Mouse (Mus musculus) kidney, adult 11 months (tissue): Measurements from ENCODE around the gene Coro1a.

Source experiments
- DNase-seq: peaks from one replicate; pipeline ENCODE4 v3.0.0; 2022

The Coro1a gene

DNA sequence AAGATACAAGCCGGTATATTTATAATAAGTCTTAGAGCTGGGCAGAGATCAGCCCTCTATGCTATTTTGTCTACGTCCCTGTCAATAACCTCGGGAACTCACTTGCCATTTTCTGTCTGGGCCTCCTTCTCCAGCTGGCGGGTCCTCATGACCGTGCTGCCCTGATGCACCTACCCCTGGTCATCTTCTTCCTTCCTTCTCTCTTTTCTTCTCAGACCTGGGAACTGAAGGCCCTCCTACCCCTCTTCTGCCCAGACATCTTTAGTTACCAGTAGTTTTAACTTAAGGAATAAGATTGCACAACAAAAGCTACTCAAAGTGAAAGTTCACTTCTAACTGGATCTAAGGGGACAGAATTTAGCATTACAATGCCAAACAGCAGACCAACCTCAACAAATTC is 27.9 kb downstream of the Coro1a start:
- DNase-seq, result no peak

DNA sequence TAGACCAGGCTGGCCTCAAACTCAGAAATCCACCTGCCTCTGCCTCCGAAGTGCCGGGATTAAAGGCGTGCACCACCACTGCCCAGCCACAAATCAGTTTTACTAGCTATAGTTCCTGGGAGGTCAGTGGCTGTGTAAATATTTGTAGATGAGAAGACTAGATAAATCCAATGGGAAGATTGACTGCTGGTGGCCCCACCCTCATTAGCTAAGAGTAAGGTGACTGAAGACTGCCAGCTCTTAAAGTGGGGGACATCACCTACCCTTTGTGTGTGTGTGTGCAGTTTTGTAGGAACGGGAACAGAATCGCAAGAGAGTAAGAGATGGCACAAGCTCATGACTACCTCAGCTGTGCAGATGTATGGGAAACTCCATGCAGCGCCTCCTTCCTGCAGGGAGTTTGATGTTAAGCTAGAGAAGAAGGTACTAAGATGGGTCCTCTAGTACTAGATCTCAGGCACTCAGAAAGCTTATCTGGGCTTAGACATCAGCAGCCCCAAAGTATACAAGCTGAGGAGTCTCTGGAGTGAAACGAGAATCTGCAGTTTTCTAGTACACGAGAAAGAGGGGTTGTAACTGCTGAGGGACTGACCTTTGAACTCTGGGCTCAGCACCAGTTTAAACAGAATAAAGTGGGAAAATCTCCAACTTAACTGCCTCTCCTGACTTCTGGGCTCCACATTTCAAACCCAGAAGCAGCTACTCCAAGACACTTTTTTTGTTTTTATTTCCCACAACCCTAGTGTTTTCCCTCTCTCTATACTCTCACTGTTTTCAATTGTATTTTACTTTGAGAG is 28.8 kb downstream of the Coro1a start:
- DNase-seq, result peak; percentile 55

DNA sequence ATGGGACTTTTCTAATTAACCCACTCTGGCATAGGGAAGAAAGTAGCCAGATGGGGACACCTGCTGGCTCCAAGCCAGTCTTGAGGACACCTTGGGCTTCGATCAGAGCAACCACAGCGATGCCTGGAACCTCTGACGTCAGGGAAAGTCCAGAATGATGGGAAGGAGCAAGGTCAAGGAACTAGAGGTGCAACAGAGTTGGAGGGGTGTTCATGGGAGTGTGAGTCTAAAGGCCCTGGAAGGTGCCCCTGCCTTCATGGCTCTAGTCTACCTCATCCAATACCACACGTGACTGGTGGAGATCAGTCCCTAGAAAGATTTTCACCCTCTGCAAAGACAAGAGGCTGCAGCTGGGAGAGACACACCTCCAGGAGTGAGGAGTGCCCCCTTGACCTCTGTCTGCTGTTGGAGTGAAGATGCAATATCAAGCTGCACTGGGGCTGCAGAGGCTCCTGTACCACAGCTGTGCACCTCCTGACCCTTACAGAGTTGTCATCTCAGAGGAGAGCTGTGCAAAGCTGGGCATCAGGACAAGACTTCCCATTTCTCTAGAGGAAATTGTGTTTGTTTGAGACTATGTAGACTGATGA is 30.9 kb downstream of the Coro1a start:
- DNase-seq, result no peak

- DNase-seq, result peak; percentile 81
These were observed 31.4 kb downstream of the Coro1a start, which contains the start of gene Sult1a1 for GRCm38 (mm10) chr7:126676207-126676606. Sult1a1 (minus strand) TSS chr7:126676432.

DNA sequence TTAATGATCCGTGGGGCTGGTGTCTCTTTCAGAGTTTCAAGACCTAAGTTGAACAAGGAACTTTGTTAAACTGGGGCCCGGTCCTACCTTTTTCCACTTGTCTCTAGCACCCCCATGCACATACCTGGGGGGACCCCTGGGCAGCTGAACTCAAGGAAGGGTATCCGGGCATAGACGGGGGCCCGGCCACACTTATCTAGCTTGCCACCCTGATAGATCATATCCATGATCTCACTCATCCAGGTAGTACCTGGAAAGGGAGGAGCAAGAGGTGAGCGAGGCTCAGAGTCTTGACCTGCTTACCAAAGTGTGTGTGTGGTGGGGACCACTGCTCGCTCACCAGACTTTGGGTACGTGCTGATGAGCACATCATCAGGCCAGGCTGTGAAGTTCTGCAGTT is 32.5 kb downstream of the Coro1a start:
- no peak for DNase-seq

DNA sequence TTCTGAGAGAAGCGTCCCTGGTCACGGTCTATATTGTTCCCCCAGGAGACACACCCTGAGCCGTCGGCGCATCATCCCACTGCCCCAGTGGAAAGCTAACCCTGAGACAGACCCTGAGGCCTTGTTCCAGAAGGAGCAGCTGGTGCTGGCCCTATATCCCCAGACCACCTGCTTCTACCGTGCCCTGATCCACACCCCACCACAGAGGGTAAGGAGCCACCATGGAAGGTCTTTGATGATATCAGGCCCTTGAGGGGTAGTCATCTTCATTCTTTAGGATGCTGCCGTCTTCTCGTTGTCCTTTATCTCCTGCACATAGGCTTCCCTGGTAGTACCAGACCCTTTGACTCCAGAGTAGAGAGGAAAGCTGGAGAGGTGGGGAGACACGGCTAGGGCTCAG is 35.5 kb downstream of the Coro1a start:
- DNase-seq, result no peak

GRCm38 (mm10) chr7:126670152-126670551 is 37.4 kb downstream of the Coro1a start:
- no peak for DNase-seq

DNA sequence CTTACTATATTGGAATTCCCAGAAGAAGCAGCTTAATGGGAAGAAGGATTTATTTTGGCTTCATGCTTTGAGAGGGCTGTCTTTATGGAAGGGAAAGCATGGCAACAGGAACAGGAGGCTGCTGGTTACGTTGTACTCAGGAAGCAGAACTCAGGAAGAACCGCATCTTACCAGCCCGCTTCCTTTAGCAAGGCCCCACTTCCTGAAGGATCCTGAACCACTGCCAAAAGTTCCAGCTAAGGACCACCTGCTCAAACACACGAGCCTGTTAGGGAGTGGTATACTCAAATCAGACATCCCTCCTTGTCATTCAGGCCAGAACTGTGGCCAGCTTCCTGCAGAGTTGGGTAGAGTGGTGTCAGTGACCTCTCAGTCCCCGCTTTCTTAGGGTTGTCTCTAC is 39.1 kb downstream of the Coro1a start:
- DNase-seq, result no peak

- DNase-seq, result no peak
These were observed 40.0 kb downstream of the Coro1a start for GRCm38 (mm10) chr7:126667495-126668090.

DNA sequence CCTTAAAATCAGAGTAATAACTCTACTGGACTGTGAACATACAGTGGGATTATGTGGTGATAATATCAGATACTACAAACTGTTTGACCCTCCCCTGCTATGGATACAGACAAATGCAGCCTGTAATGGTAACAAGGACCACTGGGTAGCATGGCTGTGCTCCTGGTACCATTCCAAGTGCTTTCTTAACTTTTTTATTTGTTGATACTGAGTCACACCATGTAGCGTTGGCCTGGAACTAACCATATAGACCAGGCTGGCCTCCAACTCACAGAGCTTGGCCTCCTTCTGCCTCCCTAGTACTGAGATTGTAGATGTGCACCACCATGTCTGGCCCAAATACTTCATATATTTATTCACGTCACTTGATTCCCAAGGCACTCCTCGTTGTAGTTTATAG is 42.3 kb downstream of the Coro1a start:
- no peak for DNase-seq

DNA sequence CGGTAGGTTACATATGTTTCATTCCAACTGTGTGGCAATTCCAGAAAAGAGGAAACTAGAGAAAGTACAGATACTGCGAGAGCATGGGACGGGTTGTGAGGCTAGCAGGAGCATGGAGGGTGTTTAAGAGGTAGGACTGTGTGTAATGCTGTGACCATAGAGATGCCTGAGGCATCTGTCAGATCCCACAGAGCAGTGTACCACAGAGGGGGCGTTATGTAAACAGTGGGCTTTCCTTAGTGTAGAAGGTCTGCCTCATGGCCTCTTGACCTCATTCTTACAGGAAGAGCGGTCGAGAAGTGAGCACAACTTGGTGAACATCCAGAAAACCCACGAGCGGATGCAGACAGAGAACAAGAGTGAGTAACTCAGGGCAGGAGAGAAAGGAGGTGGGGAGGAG is 43.9 kb downstream of the Coro1a start:
- DNase-seq, result no peak

DNA sequence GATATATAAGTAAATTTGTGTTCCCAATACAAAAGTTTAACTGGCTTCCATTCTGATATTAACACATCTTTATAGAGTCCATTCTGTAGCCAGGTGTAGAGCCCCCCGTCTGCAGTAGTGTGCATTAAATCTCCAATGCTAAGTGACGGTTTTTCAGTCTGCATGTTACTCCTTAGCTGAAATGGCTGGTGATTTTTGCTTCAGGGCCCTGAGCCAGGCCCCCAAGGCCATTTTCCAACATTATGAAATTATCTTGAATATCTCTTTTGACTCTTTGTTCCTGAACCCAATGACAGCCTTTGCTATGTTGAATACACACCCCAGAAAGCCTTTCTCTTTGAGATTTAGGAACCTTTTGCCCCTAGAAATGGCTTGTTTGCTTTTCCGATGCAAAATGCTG is 47.8 kb downstream of the Coro1a start:
- no peak for DNase-seq

- DNase-seq, result no peak
These were observed 50.1 kb downstream of the Coro1a start for GRCm38 (mm10) chr7:126657522-126657921.

GRCm38 (mm10) chr7:126655695-126656094 is 51.9 kb downstream of the Coro1a start:
- no peak for DNase-seq

DNA sequence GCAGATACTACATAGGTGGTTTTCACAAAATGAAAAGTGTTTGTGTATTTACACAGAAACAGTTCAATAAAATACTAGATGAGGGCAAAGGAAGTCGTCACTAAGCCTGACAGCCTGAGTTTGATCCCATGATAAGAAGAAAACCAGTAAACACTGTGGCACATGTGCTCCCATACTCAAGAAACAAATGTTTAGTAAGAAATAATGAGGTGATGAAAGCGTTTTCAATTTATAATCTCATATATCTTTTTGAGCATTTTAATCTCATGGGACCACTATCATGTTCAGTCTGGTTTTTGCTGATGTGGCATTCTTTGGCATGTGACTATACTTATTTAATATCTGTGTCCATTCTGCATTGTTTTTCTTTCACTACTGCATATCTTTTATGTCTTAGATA is 53.6 kb downstream of the Coro1a start:
- DNase-seq, result no peak

- DNase-seq, result no peak
These were observed 56.7 kb downstream of the Coro1a start for GRCm38 (mm10) chr7:126650852-126651251.
